Mouse (Mus musculus): Measurements from ENCODE around the gene Grid1.

Gene Grid1

GRCm38 (mm10) chr14:35198447-35198846 lies 378.5 kb downstream of the Grid1 start:
- no peak for DNase-seq (ENCODE audit: low spot score in 2 of 2)

GRCm38 (mm10) chr14:35198899-35199298 lies 379.0 kb downstream of the Grid1 start:
- no peak for DNase-seq (ENCODE audit: low spot score in 2 of 2)

GRCm38 (mm10) chr14:35209444-35209843 lies 389.5 kb downstream of the Grid1 start:
- no peak for DNase-seq (ENCODE audit: low spot score in 2 of 2)

- DNase-seq (ENCODE audit: low spot score in 2 of 2) = no peak
Measured at GRCm38 (mm10) chr14:35219021-35219420, 399.1 kb downstream of the Grid1 start.

- no peak for DNase-seq (ENCODE audit: low spot score in 2 of 2)
Measured at GRCm38 (mm10) chr14:35222196-35222595, 402.3 kb downstream of the Grid1 start.

- no peak for DNase-seq (ENCODE audit: low spot score in 2 of 2)
Measured at GRCm38 (mm10) chr14:35227581-35227980, 407.7 kb downstream of the Grid1 start.

- DNase-seq (ENCODE audit: low spot score in 2 of 2) = no peak
Measured at GRCm38 (mm10) chr14:35231384-35231783, 411.5 kb downstream of the Grid1 start.

GRCm38 (mm10) chr14:35242882-35243281 lies 423.0 kb downstream of the Grid1 start:
- DNase-seq (ENCODE audit: low spot score in 2 of 2) = no peak

- no peak for DNase-seq (ENCODE audit: low spot score in 2 of 2)
Measured at GRCm38 (mm10) chr14:35244776-35245548, 425.1 kb downstream of the Grid1 start.

GRCm38 (mm10) chr14:35250412-35250811 lies 430.5 kb downstream of the Grid1 start:
- DNase-seq (ENCODE audit: low spot score in 2 of 2) = no peak

GRCm38 (mm10) chr14:35254477-35254876 lies 434.6 kb downstream of the Grid1 start:
- DNase-seq (ENCODE audit: low spot score in 2 of 2) = no peak

- DNase-seq (ENCODE audit: low spot score in 2 of 2) = no peak
Measured at GRCm38 (mm10) chr14:35270260-35270659, 450.4 kb downstream of the Grid1 start.

- no peak for DNase-seq (ENCODE audit: low spot score in 2 of 2)
Measured at GRCm38 (mm10) chr14:35309201-35309600, 489.3 kb downstream of the Grid1 start.

GRCm38 (mm10) chr14:35313380-35314299 lies 493.7 kb downstream of the Grid1 start:
- no peak for DNase-seq (ENCODE audit: low spot score in 2 of 2)

- no peak for DNase-seq (ENCODE audit: low spot score in 2 of 2)
Measured at GRCm38 (mm10) chr14:35326306-35326705, 506.4 kb downstream of the Grid1 start.

- DNase-seq (ENCODE audit: low spot score in 2 of 2) = no peak
Measured at GRCm38 (mm10) chr14:35336561-35336960, 516.7 kb downstream of the Grid1 start.

- no peak for DNase-seq (ENCODE audit: low spot score in 2 of 2)
Measured at GRCm38 (mm10) chr14:35356011-35356410, 536.1 kb downstream of the Grid1 start.

GRCm38 (mm10) chr14:35356480-35357085 lies 536.7 kb downstream of the Grid1 start:
- DNase-seq (ENCODE audit: low spot score in 2 of 2) = no peak

- DNase-seq (ENCODE audit: low spot score in 2 of 2) = no peak
Measured at GRCm38 (mm10) chr14:35358136-35358821, 538.4 kb downstream of the Grid1 start.

- DNase-seq (ENCODE audit: low spot score in 2 of 2) = no peak
Measured at GRCm38 (mm10) chr14:35365177-35365944, 545.5 kb downstream of the Grid1 start.

- no peak for DNase-seq (ENCODE audit: low spot score in 2 of 2)
Measured at GRCm38 (mm10) chr14:35374374-35374773, 554.5 kb downstream of the Grid1 start.
